Mouse (Mus musculus) G1E (cell line): Measurements from ENCODE around the gene Sesn2. TPM values are rescaled to one million over a fixed set of nuclear protein-coding genes. Genes with fewer than 3 reads are reported as not detected.

ENCODE experiments used
- ATAC-seq: 2 replicates; pipeline ENCODE4 v1.8.0; 2016; ENCODE audit warnings: mild to moderate bottlenecking; ENCODE audit not compliant: insufficient number of reproducible peaks, poor library complexity, low FRiP score, severe bottlenecking; ENCODE audit errors: extremely low read depth
- DNase-seq: peaks from one replicate; pipeline ENCODE4 v3.0.0; 2012; ENCODE audit warnings: low spot score
- H3K27me3 ChIP-seq: 2 replicates; pipeline ENCODE4 v1.6.1; 2012; ENCODE audit warnings: mild to moderate bottlenecking, low read length, inconsistent platforms; ENCODE audit not compliant: insufficient read depth
- H3K36me3 ChIP-seq: replicated peaks from 2 replicates; pipeline ENCODE3; 2012; ENCODE audit warnings: mild to moderate bottlenecking, inconsistent platforms
- H3K4me1 ChIP-seq: 2 replicates; pipeline ENCODE4 v1.6.1; 2012; ENCODE audit warnings: low read depth, low read length, inconsistent platforms, mixed read lengths; ENCODE audit not compliant: insufficient read depth
- H3K4me3 ChIP-seq: 2 replicates; pipeline ENCODE4 v1.5.1; 2012; ENCODE audit warnings: low read depth, mild to moderate bottlenecking, inconsistent platforms, low read length, moderate library complexity, mixed read lengths
- H3K9me3 ChIP-seq: replicated peaks from 2 replicates; pipeline ENCODE4 v1.6.1; 2012; ENCODE audit warnings: inconsistent platforms
- CTCF ChIP-seq: IDR thresholded peaks from 2 replicates; pipeline ENCODE4 v1.5.1; 2012; ENCODE audit warnings: low read depth, low read length, inconsistent platforms, mixed read lengths
- GATA1 ChIP-seq: IDR thresholded peaks from 2 replicates; pipeline ENCODE4 v1.6.1; 2012; ENCODE audit warnings: borderline replicate concordance, low read length, inconsistent platforms, mixed read lengths
- GATA2 ChIP-seq: IDR thresholded peaks from 2 replicates; pipeline ENCODE4 v1.6.1; 2012; ENCODE audit warnings: low read depth, low read length, inconsistent platforms, borderline replicate concordance
- POLR2AphosphoS5 ChIP-seq: IDR thresholded peaks from 2 replicates; pipeline ENCODE4 v1.6.1; 2012; ENCODE audit warnings: low read depth, low read length, inconsistent platforms; ENCODE audit not compliant: insufficient replicate concordance
- TAL1 ChIP-seq: conservative IDR thresholded peaks from 2 replicates; pipeline ENCODE4 v1.6.1; 2012; ENCODE audit warnings: low read depth, low read length, inconsistent platforms, mixed read lengths
- polyA plus RNA-seq: library from polyadenylated mRNA; stranded (reverse); fragments of >175 nt; gene quantifications from 2 replicates; pipeline ENCODE4 v1.2.3, GENCODE M21; 2012
- total RNA-seq, 2 experiments: library from RNA; stranded (forward) in 1 of 2; stranded (reverse) in 1 of 2; fragments of 200-1000 nt in 1 of 2; fragments of >200 nt in 1 of 2; fragmentation: Nextera tagmentation in 1 of 2; gene quantifications; 2 replicates each; pipeline ENCODE4 v1.2.3; 2014 to 2017

Sesn2 gene
- total and polyA plus RNA-seq, 3 experiments = 7.5 to 51.8 (median 41.0) TPM

DNA sequence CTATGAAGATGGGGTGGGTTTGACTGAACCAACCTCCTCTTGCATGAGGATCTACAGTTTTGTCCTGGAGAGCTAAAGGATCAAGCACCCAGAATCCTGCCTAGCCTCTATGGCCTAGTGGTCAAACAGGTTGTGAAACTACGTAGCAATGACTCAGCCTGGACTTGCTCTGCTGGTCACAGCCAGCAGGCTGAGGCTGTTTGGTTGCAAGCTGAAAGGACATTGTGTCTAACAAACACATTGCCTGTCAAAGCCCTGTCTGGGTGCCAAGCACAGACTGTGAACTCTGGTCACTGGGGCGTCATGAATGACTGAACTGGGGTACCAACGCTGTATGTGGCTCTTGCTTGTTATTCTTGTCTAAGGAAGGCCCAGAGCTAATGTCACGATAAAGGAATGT lies 35.7 kb downstream of the Sesn2 start:
- H3K4me1 ChIP-seq = peaks cover 19% of the 10 kb centered on the region; the same call in 1 of the 2 replicates
- no peak for DNase-seq
- no peaks in the 10 kb centered on the region for H3K36me3 ChIP-seq
- peaks cover 18% of the 10 kb centered on the region; the same call in 1 of the 2 replicates for H3K27me3 ChIP-seq
- ATAC-seq = no peak
- H3K9me3 ChIP-seq = no peaks in the 10 kb centered on the region
- H3K4me3 ChIP-seq = no peak overlapping the region
- TF ChIP-seq GATA2 (no peak), POLR2AphosphoS5 (no peak), CTCF (no peak), GATA1 (no peak), TAL1 (no peak)

GRCm38 (mm10) chr4:132473411-132473810 lies 36.9 kb downstream of the Sesn2 start:
- no peak for TF ChIP-seq GATA2
- no peak for TF ChIP-seq POLR2AphosphoS5
- TF ChIP-seq TAL1 = no peak
- no peak for TF ChIP-seq GATA1
- TF ChIP-seq CTCF = no peak
- Histone ChIP-seq H3K4me1 (peaks cover 17% of the 10 kb centered on the region; the same call in 1 of the 2 replicates), H3K4me3 (no peak overlapping the region), H3K27me3 (peaks cover 18% of the 10 kb centered on the region; the same call in 1 of the 2 replicates), H3K9me3 (no peaks in the 10 kb centered on the region), H3K36me3 (no peaks in the 10 kb centered on the region)
- ATAC-seq (no peak), DNase-seq (no peak)

DNA sequence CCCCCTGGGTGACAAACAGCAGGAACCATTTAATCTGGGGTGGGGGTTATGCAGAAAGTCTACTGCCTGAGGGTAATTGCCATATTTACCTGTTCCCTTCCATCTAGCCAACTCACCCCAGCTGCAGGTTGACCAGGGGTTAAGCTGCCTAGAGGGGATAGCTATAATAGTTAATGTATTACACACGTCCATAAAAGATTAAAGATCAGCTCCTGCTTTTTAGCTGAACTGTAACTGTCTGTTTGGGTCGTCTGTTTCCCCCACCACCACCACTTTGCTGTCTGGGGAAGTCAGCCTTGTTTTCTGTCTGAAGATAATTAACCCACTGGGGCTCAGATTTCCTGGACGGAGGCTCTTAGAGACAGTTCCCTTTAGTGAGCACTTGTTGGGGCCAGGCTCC lies 40.4 kb downstream of the Sesn2 start:
- peaks cover 20% of the 10 kb centered on the region for H3K4me1 ChIP-seq
- H3K4me3 ChIP-seq = no peak overlapping the region
- H3K27me3 ChIP-seq = peaks cover 8% of the 10 kb centered on the region; the same call in 1 of the 2 replicates
- ATAC-seq (no peak), DNase-seq (no peak)
- no peaks in the 10 kb centered on the region for H3K36me3 ChIP-seq
- TF ChIP-seq POLR2AphosphoS5 (no peak), TAL1 (no peak), CTCF (no peak), GATA2 (no peak), GATA1 (no peak)
- no peaks in the 10 kb centered on the region for H3K9me3 ChIP-seq

- H3K36me3 ChIP-seq = peaks cover 31% of the 10 kb centered on the region
- H3K27me3 ChIP-seq = no peaks in the 10 kb centered on the region
- H3K4me3 ChIP-seq = peak overlapping the region; percentile 92; the same call in 1 of the 2 replicates
- H3K4me1 ChIP-seq = peaks cover 46% of the 10 kb centered on the region
- TF ChIP-seq TAL1 (no peak), CTCF (no peak), POLR2AphosphoS5 (no peak), GATA1 (no peak), GATA2 (no peak)
- H3K9me3 ChIP-seq = no peaks in the 10 kb centered on the region
- ATAC-seq (no peak), DNase-seq (no peak)
Measured at GRCm38 (mm10) chr4:132464255-132464613, 46.1 kb downstream of the Sesn2 start.

DNA sequence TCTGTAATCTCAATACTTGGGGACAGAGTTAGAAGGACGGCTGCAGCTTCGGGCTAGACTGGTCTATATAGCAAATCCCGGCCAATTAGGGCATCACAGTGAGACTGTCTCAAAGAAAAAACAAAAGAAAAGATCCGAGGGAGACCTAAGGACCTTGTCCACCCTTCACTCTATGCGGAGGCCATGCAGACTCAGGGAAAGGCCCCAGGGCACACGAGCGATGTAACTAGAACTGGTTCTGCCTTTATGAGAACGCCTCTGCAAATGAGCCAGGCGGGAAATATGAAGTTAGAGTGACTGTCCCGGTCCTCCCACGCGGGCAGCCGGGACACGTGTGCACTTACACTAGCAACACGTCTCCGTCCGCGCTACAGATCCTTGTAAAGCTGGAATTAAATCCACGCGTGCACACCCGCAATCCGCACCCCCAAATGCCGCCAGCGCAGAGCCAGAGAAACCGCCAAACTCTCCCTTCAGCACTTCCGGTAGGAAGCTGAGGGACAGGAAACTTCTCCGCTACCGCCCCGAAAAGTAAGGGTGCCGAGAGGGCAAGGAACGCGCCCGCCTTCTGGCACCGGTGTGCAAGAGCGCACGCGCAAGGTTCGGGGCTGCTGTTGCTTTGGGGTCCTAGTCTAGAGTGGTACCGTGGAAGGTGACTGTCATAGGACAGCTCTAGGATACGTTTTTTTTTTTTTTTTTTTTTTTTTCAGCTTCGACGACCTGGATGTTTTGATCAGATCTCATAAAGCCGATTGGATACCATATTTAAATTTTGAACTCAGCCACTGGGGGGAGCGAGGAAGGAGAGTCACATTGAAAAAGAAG lies 46.7 kb downstream of the Sesn2 start, which contains the start of gene Med18:
TSS of gene Med18 (minus strand) at position 492 of the 825 bp plus-strand sequence.
- H3K27me3 ChIP-seq = no peaks in the 10 kb centered on the region
- peak; percentile 74 for ATAC-seq
- no peaks in the 10 kb centered on the region for H3K9me3 ChIP-seq

GRCm38 (mm10) chr4:132462836-132463235 lies 47.5 kb downstream of the Sesn2 start:
- peak; percentile 16 for DNase-seq
- Histone ChIP-seq H3K36me3 (peaks cover 41% of the 10 kb centered on the region), H3K27me3 (no peaks in the 10 kb centered on the region), H3K4me3 (peak overlapping the region; percentile 92), H3K9me3 (no peaks in the 10 kb centered on the region), H3K4me1 (peaks cover 54% of the 10 kb centered on the region)
- TF ChIP-seq TAL1 (no peak), GATA1 (no peak), POLR2AphosphoS5 (no peak), CTCF (no peak), GATA2 (no peak)
- ATAC-seq = no peak

More for the DNA sequence above, 46.7 kb downstream of the Sesn2 start, which contains the start of gene Med18:
- Histone ChIP-seq H3K4me3 (peak within 1 kb of the TSS; percentile 92), H3K36me3 (peaks cover 34% of the 10 kb centered on the region), H3K4me1 (peaks cover 48% of the 10 kb centered on the region)
- TF ChIP-seq GATA2 = no peak
- peak; percentile 73 for DNase-seq
